Mouse (Mus musculus) cerebellum, adult 2 months (tissue): ENCODE data around the gene Ap1m1.

Experiments used
- CTCF ChIP-seq: fragments of 200-500 bp; IDR thresholded peaks from 2 replicates; pipeline ENCODE4 v1.5.1; 2011; ENCODE audit warnings: low read depth, mild to moderate bottlenecking, control low read depth, low read length, moderate library complexity, borderline replicate concordance; ENCODE audit not compliant: insufficient read depth
- POLR2A ChIP-seq: fragments of 200-500 bp; IDR thresholded peaks from 2 replicates; pipeline ENCODE4 v1.6.1; 2011; ENCODE audit warnings: low read length, control low read depth, borderline replicate concordance; ENCODE audit not compliant: insufficient read depth

DNA sequence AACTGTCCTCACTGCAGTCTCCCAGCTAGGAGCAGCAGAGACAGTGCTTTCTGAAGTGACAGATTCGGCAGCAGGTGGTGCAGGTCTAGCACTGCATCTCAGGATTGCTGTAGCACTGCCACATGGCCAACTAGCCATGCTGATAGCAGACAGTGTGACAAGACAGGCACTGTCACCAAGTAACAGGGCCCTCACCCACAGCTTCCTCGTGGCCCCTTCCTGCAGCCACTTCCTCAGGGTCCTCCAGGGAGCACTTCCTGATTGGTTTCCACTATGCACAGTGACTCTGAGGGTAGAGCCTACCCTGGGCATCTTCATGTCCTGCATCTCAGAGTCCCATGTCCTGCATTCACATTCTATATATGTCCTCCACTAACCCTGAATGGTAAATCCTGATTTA lies 4.8 kb downstream of the Ap1m1 start:
- TF ChIP-seq POLR2A (no peak), CTCF (no peak)
